Mouse (Mus musculus): ENCODE measurements around the gene Pde4b. TPM values are rescaled to one million over a fixed set of nuclear protein-coding genes. Genes with fewer than 3 reads are reported as not detected.
A peak's percentile ranks its signal among the peaks of the same experiment; 100 is the strongest.

Pde4b gene
- total RNA-seq, 2 experiments from 2014 or later, result 60.0 to 67.1 TPM

GRCm38 (mm10) chr4:102275716-102276115 is 188.4 kb downstream of the Pde4b start:
- DNase-seq (ENCODE audit: low spot score in 2 of 2), result peak; percentile 49 to 56

DNA sequence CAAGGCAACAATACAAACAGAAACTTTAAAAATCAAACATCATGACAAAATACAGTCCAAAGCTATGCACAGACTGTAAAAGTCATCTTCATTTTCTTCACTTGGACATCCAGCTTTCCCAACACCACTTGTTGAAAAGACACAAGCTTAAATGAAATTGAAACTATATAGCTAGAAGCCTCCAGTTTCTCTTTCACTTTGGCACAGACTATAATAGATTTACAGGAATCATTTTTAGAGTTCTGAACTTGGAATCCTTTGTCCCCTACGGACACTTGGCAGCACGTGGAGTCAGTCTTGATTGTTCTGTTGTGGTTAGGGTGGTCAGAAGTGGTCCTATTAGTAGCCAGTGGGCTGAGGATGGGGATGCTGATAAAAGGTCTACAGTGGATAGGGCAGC is 191.6 kb downstream of the Pde4b start:
- no peak for DNase-seq (ENCODE audit: low spot score in 2 of 2)

- no peak for DNase-seq (ENCODE audit: low spot score in 2 of 2)
Measured at GRCm38 (mm10) chr4:102287172-102287571, 199.8 kb downstream of the Pde4b start.

GRCm38 (mm10) chr4:102290052-102290734 is 202.8 kb downstream of the Pde4b start:
- DNase-seq (ENCODE audit: low spot score in 2 of 2), result no peak

DNA sequence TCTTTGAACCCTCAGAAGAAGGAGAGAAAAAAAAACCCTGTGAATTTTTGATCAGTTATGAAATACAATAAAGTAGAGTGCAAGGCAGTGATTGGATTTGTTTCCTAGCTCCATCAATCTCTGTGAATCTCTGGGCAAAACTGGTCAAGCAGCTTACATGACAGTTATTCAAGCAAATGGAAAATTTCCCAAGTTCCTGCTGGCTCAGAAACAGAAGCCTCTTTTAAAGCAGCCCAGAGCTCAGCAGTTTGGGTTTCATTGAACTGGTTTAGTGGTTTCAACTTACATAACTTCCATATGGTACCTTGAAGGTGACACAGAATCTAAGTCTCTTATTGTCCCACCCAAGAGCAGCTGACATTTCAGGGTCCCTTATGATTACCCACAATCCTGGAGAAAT is 210.2 kb downstream of the Pde4b start:
- DNase-seq (ENCODE audit: low spot score in 2 of 2), result no peak

- DNase-seq (ENCODE audit: low spot score in 2 of 2), result no peak
Measured at GRCm38 (mm10) chr4:102302568-102302967, 215.2 kb downstream of the Pde4b start.

DNA sequence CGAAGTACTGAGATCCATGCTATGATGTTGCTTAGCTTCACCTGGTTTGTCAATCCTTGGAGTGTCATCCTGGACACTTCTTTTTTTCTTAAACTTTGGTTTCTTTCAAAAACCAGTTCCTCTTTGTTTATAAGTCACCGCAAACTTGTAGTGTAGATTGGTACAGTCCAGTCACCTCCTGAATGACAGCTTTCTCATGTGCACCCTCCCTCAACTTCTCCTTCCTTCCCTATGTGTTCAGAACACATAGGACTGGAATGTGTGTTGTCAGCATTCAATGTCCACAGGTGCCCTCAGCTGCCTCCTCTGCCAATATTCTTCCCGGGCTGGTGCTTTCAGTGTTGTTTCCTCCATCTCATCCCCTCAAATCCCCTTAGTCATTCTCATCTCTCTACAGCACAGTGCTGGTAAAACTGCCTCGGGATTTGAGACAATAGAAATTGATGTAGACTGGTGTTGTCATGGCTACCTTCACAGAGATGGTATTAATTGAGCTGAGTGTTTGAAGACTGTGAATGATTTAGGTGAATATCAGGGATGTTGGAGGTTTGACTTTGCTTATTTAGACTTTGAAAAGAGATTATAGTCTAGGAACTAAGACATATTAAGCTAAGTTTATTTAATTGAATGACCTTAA is 220.4 kb downstream of the Pde4b start:
- no peak for DNase-seq (ENCODE audit: low spot score in 2 of 2)

GRCm38 (mm10) chr4:102310630-102311029 is 223.3 kb downstream of the Pde4b start:
- DNase-seq (ENCODE audit: low spot score in 2 of 2), result no peak

- no peak for DNase-seq (ENCODE audit: low spot score in 2 of 2)
Measured at GRCm38 (mm10) chr4:102316011-102316410, 228.7 kb downstream of the Pde4b start.

GRCm38 (mm10) chr4:102316699-102317285 is 229.4 kb downstream of the Pde4b start:
- DNase-seq (ENCODE audit: low spot score in 2 of 2), result no peak

DNA sequence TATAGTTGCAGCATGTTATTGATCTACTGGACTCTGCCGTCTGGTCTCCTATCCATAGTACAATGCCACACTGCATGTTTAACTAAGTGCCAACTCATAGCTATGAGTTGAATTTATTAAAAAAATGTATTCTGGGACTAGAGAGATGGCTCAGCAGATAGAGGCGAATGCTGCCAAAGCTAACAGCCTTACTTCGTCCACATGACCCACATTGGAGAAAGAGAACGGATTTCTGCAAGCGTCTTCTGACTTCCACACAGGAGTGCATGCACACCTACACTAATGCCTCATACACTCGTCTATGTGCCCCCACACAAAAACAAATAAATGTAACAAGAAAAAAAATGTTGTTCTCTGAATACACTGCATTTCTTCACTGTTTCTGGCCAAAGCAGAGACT is 231.3 kb downstream of the Pde4b start:
- no peak for DNase-seq (ENCODE audit: low spot score in 2 of 2)

DNA sequence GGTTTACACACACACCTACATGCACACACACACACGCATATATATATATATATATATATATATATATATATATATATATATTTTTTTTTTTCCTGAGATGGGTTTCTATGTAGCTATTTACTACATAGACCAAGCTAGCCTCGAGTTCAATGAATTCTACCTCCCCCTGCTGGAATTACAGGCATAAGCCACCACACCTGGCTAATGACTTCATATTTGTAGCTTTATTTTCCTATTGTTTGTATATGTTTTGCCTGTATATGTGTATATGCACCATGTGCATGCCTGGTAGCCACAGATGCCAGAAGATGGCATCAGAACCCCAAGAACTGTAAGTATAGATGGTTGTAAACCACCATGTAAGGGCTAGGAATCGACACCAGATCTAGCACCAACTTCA is 234.0 kb downstream of the Pde4b start:
- no peak for DNase-seq (ENCODE audit: low spot score in 2 of 2)

DNA sequence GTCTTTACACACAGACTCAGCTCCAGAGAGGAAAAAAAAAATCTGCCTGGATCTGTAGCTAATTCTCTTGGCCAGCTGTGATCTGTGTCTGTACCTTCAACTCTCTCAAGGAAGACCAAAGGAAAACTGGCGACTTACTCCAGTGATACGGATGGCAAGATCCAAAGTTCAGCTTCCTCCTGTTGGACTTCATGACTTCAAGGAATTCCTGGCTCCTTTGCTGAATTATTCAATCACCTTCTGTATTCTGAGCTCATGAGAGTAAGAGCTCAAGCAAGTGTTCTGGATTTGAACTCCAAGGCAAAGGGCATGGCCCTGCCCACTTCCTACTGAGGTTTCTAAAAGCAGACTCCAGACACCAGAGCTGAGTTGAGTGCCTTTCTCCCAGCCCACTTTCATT is 245.0 kb downstream of the Pde4b start:
- DNase-seq (ENCODE audit: low spot score in 2 of 2), result no peak

DNA sequence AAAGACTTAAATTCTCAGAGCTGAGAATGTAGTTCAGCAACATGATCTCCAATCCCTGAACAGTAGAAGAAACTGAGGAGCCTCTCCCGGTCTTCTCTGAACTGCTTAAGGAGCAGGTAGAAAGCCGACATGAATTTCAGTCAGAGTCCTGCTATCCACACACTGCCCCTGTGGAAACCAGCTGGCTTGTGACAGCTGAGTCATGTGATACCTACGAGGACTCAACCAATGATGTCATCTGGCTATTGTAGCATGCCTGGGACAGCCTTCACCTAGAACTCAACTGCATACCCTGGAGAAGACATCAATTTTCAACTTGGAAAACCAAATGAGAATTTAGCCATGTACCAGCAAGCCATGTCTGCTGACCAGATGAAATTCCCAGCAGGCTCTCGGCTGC is 245.5 kb downstream of the Pde4b start:
- DNase-seq (ENCODE audit: low spot score in 2 of 2), result no peak

GRCm38 (mm10) chr4:102346911-102347492 is 259.7 kb downstream of the Pde4b start:
- DNase-seq (ENCODE audit: low spot score in 2 of 2), result no peak

DNA sequence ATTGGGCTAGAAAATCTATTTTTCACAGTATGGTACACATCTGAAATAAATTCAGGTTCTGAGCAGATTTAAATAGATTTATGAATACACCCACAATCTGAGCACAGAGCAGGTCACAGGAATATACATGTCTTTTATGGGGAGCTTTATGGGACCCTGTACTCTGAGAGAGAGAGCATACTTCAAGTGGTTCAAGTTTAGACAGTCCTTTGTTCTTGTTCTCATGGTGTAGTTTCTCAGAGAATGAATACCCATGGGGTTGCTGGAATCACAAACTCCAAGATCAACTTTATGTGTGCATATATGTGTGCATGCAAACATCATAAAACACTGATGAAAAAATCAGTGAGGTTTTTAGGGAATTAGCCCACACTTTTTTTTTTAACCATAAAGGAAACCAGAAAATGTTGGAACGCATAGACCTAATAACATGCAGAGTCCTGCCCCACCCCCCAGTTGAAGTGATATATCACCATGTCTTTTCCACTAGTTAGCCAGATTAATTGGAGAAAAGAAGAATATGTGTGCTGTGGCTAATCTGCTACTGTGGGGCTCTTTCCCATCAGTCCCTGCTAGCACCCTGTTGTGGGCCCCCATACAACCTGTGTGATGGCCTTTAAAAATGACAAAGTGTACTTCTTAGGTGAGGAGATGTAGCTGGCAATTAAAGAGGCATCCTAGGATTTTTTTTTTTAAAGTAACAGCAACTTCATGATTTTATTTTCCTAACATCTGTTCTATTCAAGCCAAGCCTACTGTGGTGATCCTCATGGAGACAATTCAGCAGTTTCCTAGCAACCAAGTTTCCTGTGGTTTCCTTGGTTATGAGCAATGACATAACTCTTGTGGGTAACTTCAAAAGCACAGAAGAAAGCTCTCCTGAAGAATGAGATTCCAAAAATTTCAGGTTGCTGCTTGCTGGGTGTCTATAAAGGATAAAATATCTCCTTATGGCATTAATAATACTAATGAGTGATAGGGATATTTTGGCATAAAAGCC is 264.4 kb downstream of the Pde4b start:
- DNase-seq (ENCODE audit: low spot score in 2 of 2), result no peak

DNA sequence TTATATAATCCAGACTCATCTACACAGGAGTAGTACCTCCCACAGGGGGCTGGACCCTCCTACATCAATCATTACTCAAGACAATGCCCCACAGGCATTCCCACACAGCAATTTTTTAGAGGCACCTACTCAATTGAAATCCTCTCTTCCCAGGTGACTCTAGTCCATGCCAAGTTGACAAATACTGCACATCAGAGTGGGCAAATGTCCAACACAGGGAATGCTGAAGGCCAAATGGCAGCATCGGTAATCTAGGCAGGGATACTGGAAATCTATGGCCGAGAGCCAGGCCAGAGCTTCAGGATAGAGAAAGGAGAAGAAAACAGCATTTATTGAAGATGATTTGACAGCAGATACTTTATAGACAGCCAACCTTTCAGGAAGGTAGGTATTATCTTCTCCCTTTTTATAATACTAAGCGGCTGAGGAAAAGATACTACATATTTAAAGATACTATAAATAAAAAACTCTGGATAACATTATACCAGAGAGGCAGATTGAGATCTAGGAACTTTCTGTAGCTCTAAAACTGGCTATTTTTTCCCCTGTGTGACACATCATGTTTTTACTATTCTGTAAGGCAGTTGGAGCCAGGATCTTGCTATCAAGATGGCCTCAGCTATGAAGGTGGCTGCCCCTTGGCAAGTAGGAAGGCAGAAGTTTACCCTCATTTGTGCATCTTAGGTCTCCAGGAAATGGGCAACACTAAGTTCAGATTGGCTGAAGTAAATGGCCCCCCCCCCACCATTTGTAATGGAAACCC is 266.5 kb downstream of the Pde4b start:
- DNase-seq (ENCODE audit: low spot score in 2 of 2), result no peak

GRCm38 (mm10) chr4:102368105-102368735 is 280.9 kb downstream of the Pde4b start:
- no peak for DNase-seq (ENCODE audit: low spot score in 2 of 2)

GRCm38 (mm10) chr4:102374614-102375013 is 287.3 kb downstream of the Pde4b start:
- no peak for DNase-seq (ENCODE audit: low spot score in 2 of 2)

Measured in layer of hippocampus, postnatal 10 days (tissue).